ENCODE assay signal across 11 mouse cellular contexts in the genomic region with DNA sequence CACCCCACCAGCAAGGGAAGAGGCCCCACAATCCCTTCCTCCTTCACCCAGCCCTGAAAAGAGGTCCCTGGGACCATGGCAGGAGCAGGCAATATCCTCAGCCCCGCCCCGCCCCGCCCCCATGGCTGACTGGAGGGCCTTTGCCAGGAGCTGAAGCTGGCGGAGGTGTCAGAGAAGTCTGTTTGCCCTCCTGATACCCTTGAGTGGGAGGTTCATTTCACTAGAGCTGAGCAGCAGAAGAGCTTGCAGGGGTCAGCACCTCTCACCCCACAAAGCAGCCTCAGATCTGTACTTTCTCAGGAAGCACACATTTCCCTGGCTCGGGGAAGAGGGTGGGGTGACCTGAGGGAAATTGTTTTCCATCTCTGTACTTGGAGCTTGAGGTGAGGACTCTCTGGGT. TPM values are rescaled to one million over a fixed set of nuclear protein-coding genes. Genes with fewer than 3 reads are reported as not detected.
DNase-seq lines count a peak whose midpoint lies in the region; ATAC-seq and TF ChIP-seq lines count a peak whose summit lies in the region.
"Had no signal": no experiment of that assay in that cellular context is flagged by ENCODE, and none has a peak within 500 bp of the region (broad histone marks: within the 10 kb centered on the region; RNA-seq: fewer than 3 reads in every experiment).

No protein-coding gene starts in this region.

- no peak overlapping the region for H3K4me3 ChIP-seq in lung, adult 2 months (replicated peaks; ENCODE audit: extremely low read depth, low read depth, low read length)
- no peak overlapping the region for H3K4me3 ChIP-seq in heart, embryonic 14.5 days (ENCODE audit: control insufficient read depth in 1 of 2, insufficient read depth in 1 of 2, low read depth in 1 of 2, low read length in 2 of 2)
- no peak overlapping the region for H3K4me3 ChIP-seq in liver, embryonic 13.5 days (replicated peaks)
- H3K4me3 ChIP-seq: hindbrain, embryonic 13.5 days had no signal

- H3K27ac ChIP-seq in heart, embryonic 14.5 days (replicated peaks in 1 of 2; ENCODE audit: control insufficient read depth in 1 of 2, insufficient read depth in 1 of 2, low read depth in 2 of 2, low read length in 2 of 2): peak overlapping the region; percentile 94 to 99
- peak overlapping the region; percentile 50 for H3K27ac ChIP-seq in liver, embryonic 13.5 days

- TF ChIP-seq POLR2A in lung, adult 2 months (IDR thresholded peaks at IDR 0.05; ENCODE audit: borderline replicate concordance, extremely low read depth, low read depth, low read length): no peak

- H3K9ac ChIP-seq in heart, embryonic 14.5 days (ENCODE audit: low read length): peak overlapping the region; percentile 58; the same call in 1 of the 2 replicates
- H3K9ac ChIP-seq in liver, embryonic 13.5 days: peak overlapping the region; percentile 13; the same call in 1 of the 2 replicates
- H3K9ac ChIP-seq: hindbrain, embryonic 13.5 days had no signal

- WGBS in lung, adult 2 months: 39% methylated on average over 5 of the region's 5 CpGs
- WGBS in heart, embryonic 14.5 days: 44% methylated on average over 5 of the region's 5 CpGs
- WGBS in liver, embryonic 13.5 days (ENCODE audit: insufficient replicate concordance): 70% methylated on average over 5 of the region's 5 CpGs

- DNase-seq in adrenal gland, adult 2 months: peak; percentile 44
- no peak for DNase-seq in adrenal gland, postnatal 25 days
- DNase-seq in lung, adult 18-20 months: peak; percentile 46 to 53
- DNase-seq in lung, adult 2 months: no peak
- DNase-seq in liver, embryonic 13.5 days: no peak
- DNase-seq in right cerebral cortex, postnatal 4 days: no peak

- H3K4me1 ChIP-seq in lung, adult 2 months (ENCODE audit: control insufficient read depth, insufficient read depth, low read length): peaks cover 53% of the 10 kb centered on the region
- H3K4me1 ChIP-seq in heart, embryonic 14.5 days (ENCODE audit: control insufficient read depth in 2 of 2, insufficient read depth in 2 of 2, low read length in 2 of 2): peaks cover 69 to 81% of the 10 kb centered on the region in 2 experiments
- peaks cover 79% of the 10 kb centered on the region for H3K4me1 ChIP-seq in liver, embryonic 13.5 days (replicated peaks)

- H3K4me2 ChIP-seq in heart, embryonic 14.5 days (ENCODE audit: low read length): no peak overlapping the region; the same call in 1 of the 2 replicates
- no peak overlapping the region for H3K4me2 ChIP-seq in liver, embryonic 13.5 days
- H3K4me2 ChIP-seq: hindbrain, embryonic 13.5 days had no signal

- no peak; the same call in 1 of the 2 replicates for ATAC-seq in heart, embryonic 14.5 days (ENCODE audit: insufficient number of reproducible peaks, insufficient read depth, low FRiP score, low read depth)
- ATAC-seq in liver, embryonic 13.5 days (ENCODE audit: low read depth): no peak
- no peak for ATAC-seq in megakaryocyte, adult 5-6 weeks (ENCODE audit: poor library complexity, severe bottlenecking)

- H3K36me3 ChIP-seq in heart, embryonic 14.5 days (ENCODE audit: control insufficient read depth, insufficient read depth, low read length): peaks cover 45% of the 10 kb centered on the region
- H3K36me3 ChIP-seq in liver, embryonic 13.5 days: peaks cover 94% of the 10 kb centered on the region

- no peaks in the 10 kb centered on the region for H3K27me3 ChIP-seq in heart, embryonic 14.5 days (ENCODE audit: control insufficient read depth, insufficient read depth, low read length)
- H3K27me3 ChIP-seq in liver, embryonic 13.5 days: no peaks in the 10 kb centered on the region
- H3K27me3 ChIP-seq: hindbrain, embryonic 13.5 days had no signal

- H3K9me3 ChIP-seq in heart, embryonic 14.5 days (ENCODE audit: control insufficient read depth, low read length): peaks cover 2% of the 10 kb centered on the region; the same call in 1 of the 2 replicates
- H3K9me3 ChIP-seq in liver, embryonic 13.5 days (replicated peaks): peaks cover 3% of the 10 kb centered on the region; the same call in 1 of the 2 replicates
- H3K9me3 ChIP-seq: hindbrain, embryonic 13.5 days had no signal

- TF ChIP-seq CTCF in lung, adult 2 months (IDR thresholded peaks at IDR 0.05; ENCODE audit: insufficient read depth, low read length): no peak

RNA-seq across cellular contexts. Expression of a gene that starts 11.1 kb away (rescaled TPM):
- 10 to 100 TPM; 38.0 to 42.5 TPM for total RNA-seq in adrenal gland, adult 2 months (2021)
- polyA plus RNA-seq in adrenal gland, adult 2 months (2012; rRNA removed): 102 and 120 TPM in 2 replicates
- 39.3 and 54.1 TPM in 2 replicates for total RNA-seq in adrenal gland, postnatal 25 days (2021)
- polyA plus RNA-seq in lung, adult 2 months (2012; rRNA removed): 32.2 and 33.5 TPM in 2 replicates
- polyA plus RNA-seq in heart, embryonic 14.5 days (2014; fragmentation: Nextera tagmentation; extraction: Ambion mirVana): 12.5 and 13.0 TPM in 2 replicates
- 6.0 TPM in 2 replicates for polyA plus RNA-seq in liver, embryonic 13.5 days (2015; fragmentation: Nextera tagmentation; extraction: Ambion mirVana)
- total RNA-seq in megakaryocyte, adult 5-6 weeks (2015): 7.2 and 7.9 TPM in 2 replicates
- 8.9 and 9.1 TPM in 2 replicates for total RNA-seq in megakaryocyte, adult 5-6 weeks (2017)

RNA-seq across cellular contexts. Expression of a gene that starts 19.5 kb away (rescaled TPM):
- 1 to 10 TPM; 1.1 to 2.5 TPM for total RNA-seq in adrenal gland, adult 2 months (2021)
- polyA plus RNA-seq in adrenal gland, adult 2 months (2012; rRNA removed): 2.1 and 2.3 TPM in 2 replicates
- 2.6 and 3.3 TPM in 2 replicates for total RNA-seq in adrenal gland, postnatal 25 days (2021)
- 0.17 and 0.29 TPM in 2 replicates for polyA plus RNA-seq in lung, adult 2 months (2012; rRNA removed)
- polyA plus RNA-seq in heart, embryonic 14.5 days (2014; fragmentation: Nextera tagmentation; extraction: Ambion mirVana): 0.30 TPM in 1 of 2 replicates, not detected in the other
- 0.14 and 0.24 TPM in 2 replicates for polyA plus RNA-seq in liver, embryonic 13.5 days (2015; fragmentation: Nextera tagmentation; extraction: Ambion mirVana)
- total RNA-seq in megakaryocyte, adult 5-6 weeks (2015): 0.11 and 0.45 TPM in 2 replicates
- 0.29 TPM in 1 of 2 replicates, not detected in the other for total RNA-seq in megakaryocyte, adult 5-6 weeks (2017)
- polyA plus RNA-seq: embryonic facial prominence, embryonic 11.5 days; neural tube, embryonic 11.5 days had no signal

RNA-seq across cellular contexts. Expression of a gene that starts 23.6 kb away (rescaled TPM):
- total RNA-seq in adrenal gland, adult 2 months (2021): 10 to 100 TPM; 86.9 to 90.5 TPM
- 178 and 187 TPM in 2 replicates for polyA plus RNA-seq in adrenal gland, adult 2 months (2012; rRNA removed)
- 93.5 and 115 TPM in 2 replicates for total RNA-seq in adrenal gland, postnatal 25 days (2021)
- polyA plus RNA-seq in lung, adult 2 months (2012; rRNA removed): 40.2 and 43.9 TPM in 2 replicates
- 27.4 and 31.4 TPM in 2 replicates for polyA plus RNA-seq in heart, embryonic 14.5 days (2014; fragmentation: Nextera tagmentation; extraction: Ambion mirVana)
- polyA plus RNA-seq in liver, embryonic 13.5 days (2015; fragmentation: Nextera tagmentation; extraction: Ambion mirVana): 23.0 and 23.2 TPM in 2 replicates
- total RNA-seq in megakaryocyte, adult 5-6 weeks (2015): 10.6 and 13.1 TPM in 2 replicates
- total RNA-seq in megakaryocyte, adult 5-6 weeks (2017): 11.4 and 15.8 TPM in 2 replicates

RNA-seq across cellular contexts. Expression of a gene that starts 28.4 kb away (rescaled TPM):
- 10 to 100 TPM; 57.8 to 72.3 TPM for total RNA-seq in adrenal gland, adult 2 months (2021)
- polyA plus RNA-seq in adrenal gland, adult 2 months (2012; rRNA removed): 36.3 and 42.4 TPM in 2 replicates
- 55.2 and 70.0 TPM in 2 replicates for total RNA-seq in adrenal gland, postnatal 25 days (2021)
- polyA plus RNA-seq in lung, adult 2 months (2012; rRNA removed): 25.5 and 47.0 TPM in 2 replicates
- 32.4 and 35.7 TPM in 2 replicates for polyA plus RNA-seq in heart, embryonic 14.5 days (2014; fragmentation: Nextera tagmentation; extraction: Ambion mirVana)
- 32.5 and 34.4 TPM in 2 replicates for polyA plus RNA-seq in liver, embryonic 13.5 days (2015; fragmentation: Nextera tagmentation; extraction: Ambion mirVana)
- total RNA-seq in megakaryocyte, adult 5-6 weeks (2015): 62.7 and 64.8 TPM in 2 replicates
- total RNA-seq in megakaryocyte, adult 5-6 weeks (2017): 79.3 and 96.0 TPM in 2 replicates

RNA-seq across cellular contexts. Expression of a gene that starts 36.5 kb away (rescaled TPM):
- total RNA-seq in adrenal gland, adult 2 months (2021): 1 to 10 TPM; 3.6 to 5.9 TPM
- polyA plus RNA-seq in adrenal gland, adult 2 months (2012; rRNA removed): 0.38 and 0.71 TPM in 2 replicates
- 7.1 and 9.4 TPM in 2 replicates for total RNA-seq in adrenal gland, postnatal 25 days (2021)
- 1.5 and 2.1 TPM in 2 replicates for polyA plus RNA-seq in lung, adult 2 months (2012; rRNA removed)
- polyA plus RNA-seq in heart, embryonic 14.5 days (2014; fragmentation: Nextera tagmentation; extraction: Ambion mirVana): 22.8 and 22.9 TPM in 2 replicates
- polyA plus RNA-seq in liver, embryonic 13.5 days (2015; fragmentation: Nextera tagmentation; extraction: Ambion mirVana): 26.4 and 27.1 TPM in 2 replicates
- total RNA-seq in megakaryocyte, adult 5-6 weeks (2015): 11.5 and 14.9 TPM in 2 replicates
- total RNA-seq in megakaryocyte, adult 5-6 weeks (2017): 21.3 and 24.1 TPM in 2 replicates

Comparison
In these comparisons a context has a peak if more than half of its experiments do, and no peak if none do; other contexts are left out.
1. DNase-seq: peak in adrenal gland, adult 2 months (single experiment) and lung, adult 18-20 months (2 of 2); none in adrenal gland, postnatal 25 days (single experiment), lung, adult 2 months (single experiment), liver, embryonic 13.5 days (single experiment) and right cerebral cortex, postnatal 4 days (single experiment).